Mouse (Mus musculus) E14TG2a.4 (cell line): ENCODE data around the gene Ctso.

ENCODE experiments used
- H3K27me3 ChIP-seq: 2 replicates; pipeline ENCODE4 v1.6.1; 2014; ENCODE audit warnings: low read length, control low read depth; ENCODE audit not compliant: insufficient read depth
- H3K36me3 ChIP-seq: 2 replicates; pipeline ENCODE4 v1.6.1; 2014; ENCODE audit warnings: low read length, control low read depth; ENCODE audit not compliant: insufficient read depth
- H3K4me1 ChIP-seq: replicated peaks from 2 replicates; pipeline ENCODE4 v1.6.1; 2014; ENCODE audit warnings: low read depth, low read length, control low read depth
- H3K4me3 ChIP-seq: replicated peaks from 2 replicates; pipeline ENCODE4 v1.5.1; 2014; ENCODE audit warnings: mild to moderate bottlenecking, low read length
- H3K9me3 ChIP-seq: 2 replicates; pipeline ENCODE4 v1.6.1; 2014; ENCODE audit warnings: low read length, control low read depth
- CTCF ChIP-seq: conservative IDR thresholded peaks from 2 replicates; pipeline ENCODE4 v1.5.1; 2014; ENCODE audit warnings: low read length
- NANOG ChIP-seq: IDR thresholded peaks from 2 replicates; pipeline ENCODE4 v1.6.1; 2014; ENCODE audit warnings: borderline replicate concordance, low read length, mixed read lengths
- POU5F1 ChIP-seq: IDR thresholded peaks from 2 replicates; pipeline ENCODE4 v1.6.1; 2014; ENCODE audit warnings: low read length, borderline replicate concordance

Gene Ctso

DNA sequence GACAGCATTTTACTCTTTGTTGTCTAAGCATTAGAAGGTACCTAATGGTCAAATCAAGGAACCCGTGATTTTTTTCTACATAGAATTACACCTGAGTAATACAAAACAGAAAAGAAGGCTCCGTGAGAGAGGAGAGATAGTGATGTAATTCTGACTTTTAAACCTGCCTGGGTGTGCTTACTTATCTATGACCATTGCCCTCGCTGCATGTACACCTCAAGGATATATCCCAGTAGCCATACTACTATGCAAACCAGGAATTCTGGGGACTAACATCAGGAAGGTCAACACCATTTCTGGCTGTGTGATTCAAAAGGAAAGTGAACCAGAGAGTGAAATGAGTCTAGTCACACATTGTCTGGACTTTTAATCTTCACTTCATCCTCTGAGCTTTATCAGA is 9.9 kb downstream of the Ctso start:
- Histone ChIP-seq H3K27me3 (no peaks in the 10 kb centered on the region), H3K36me3 (no peaks in the 10 kb centered on the region), H3K9me3 (no peaks in the 10 kb centered on the region), H3K4me1 (no peaks in the 10 kb centered on the region), H3K4me3 (no peak overlapping the region)
- TF ChIP-seq CTCF (no peak), NANOG (no peak), POU5F1 (no peak)

DNA sequence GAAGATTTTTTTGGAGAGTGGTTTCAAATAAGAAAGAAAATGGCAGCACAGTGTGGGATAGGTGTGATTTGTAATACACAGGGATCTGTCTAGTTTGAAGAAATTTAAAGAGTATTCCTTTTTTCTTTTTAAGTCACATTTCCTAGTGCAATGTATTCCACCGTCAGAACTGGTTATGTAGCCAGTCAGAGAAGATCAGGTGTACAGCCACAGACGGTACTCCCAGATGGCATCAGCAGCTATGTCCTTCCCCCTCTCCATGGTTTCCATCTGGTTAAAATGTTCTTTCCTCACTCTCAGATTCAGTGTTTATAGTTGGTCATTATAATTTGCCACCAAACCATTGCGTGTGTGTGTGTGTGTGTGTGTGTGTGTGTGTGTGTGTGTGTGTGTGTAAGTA is 10.7 kb downstream of the Ctso start:
- Histone ChIP-seq H3K36me3 (no peaks in the 10 kb centered on the region), H3K9me3 (no peaks in the 10 kb centered on the region), H3K4me3 (no peak overlapping the region), H3K4me1 (no peaks in the 10 kb centered on the region), H3K27me3 (no peaks in the 10 kb centered on the region)
- TF ChIP-seq NANOG (no peak), POU5F1 (no peak), CTCF (no peak)

DNA sequence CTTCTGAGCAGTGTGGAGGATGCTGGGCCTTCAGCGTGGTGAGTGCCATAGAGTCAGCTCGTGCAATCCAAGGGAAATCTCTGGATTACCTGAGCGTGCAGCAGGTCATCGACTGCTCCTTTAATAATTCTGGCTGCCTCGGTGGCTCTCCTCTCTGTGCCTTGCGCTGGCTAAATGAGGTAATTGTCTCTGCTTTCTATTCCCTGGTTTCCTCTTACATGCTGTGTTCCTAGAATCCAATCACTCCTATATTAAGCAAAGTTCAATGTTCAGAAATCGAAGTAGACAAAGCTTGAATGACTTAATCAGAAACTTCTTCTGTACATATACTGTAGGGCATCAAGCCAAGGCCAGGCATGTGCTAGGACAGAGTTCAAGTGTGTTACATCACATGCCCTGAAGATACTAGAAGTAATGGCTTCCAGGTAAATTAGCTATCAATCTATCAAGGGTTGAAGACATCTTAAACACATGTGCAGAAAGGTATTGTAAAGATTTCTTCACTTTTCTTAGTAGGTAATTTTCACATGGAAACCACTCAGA is 12.5 kb downstream of the Ctso start:
- TF ChIP-seq POU5F1 (no peak), NANOG (no peak), CTCF (no peak)
- Histone ChIP-seq H3K27me3 (no peaks in the 10 kb centered on the region), H3K4me1 (no peaks in the 10 kb centered on the region), H3K9me3 (no peaks in the 10 kb centered on the region), H3K4me3 (no peak overlapping the region), H3K36me3 (no peaks in the 10 kb centered on the region)

DNA sequence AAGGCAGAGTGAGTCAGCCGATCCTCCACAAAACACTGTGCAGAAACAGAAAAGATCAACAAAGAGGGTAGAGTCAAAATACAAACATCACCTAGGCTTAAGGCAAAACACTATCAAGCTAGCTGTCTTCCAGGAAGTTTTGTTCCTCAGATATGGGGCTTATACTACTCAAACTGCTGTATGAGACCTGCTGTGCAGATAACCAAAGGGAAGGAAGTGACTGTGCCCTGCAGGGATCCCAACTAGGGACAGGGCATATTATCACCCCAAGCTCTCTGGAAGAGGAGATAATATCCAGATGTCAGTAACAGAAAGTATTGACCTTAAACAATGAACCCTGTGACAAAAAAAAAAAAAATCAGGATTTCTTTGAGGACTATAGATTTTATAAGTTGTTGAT is 16.6 kb downstream of the Ctso start:
- TF ChIP-seq NANOG (no peak), POU5F1 (no peak), CTCF (no peak)

DNA sequence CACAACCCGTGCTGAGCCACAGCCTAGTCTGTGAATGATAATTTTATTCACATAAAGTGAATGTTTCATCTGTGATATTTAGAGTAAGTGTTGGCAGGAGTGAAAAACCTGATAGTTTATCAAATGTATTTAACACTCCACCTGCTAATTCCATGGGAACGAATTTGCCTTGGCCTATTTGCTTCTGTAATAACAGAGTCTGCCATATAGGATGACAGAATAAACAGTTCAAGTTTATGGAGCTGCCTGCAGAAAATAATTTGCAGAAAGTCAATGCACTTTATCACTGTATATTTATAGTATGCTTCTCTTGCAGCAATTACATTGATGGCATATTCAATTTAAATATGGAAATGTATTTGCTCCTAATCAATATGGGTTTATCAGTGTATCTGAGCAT is 19.4 kb downstream of the Ctso start:
- Histone ChIP-seq H3K4me3 (no peak overlapping the region), H3K36me3 (no peaks in the 10 kb centered on the region), H3K9me3 (no peaks in the 10 kb centered on the region), H3K27me3 (no peaks in the 10 kb centered on the region), H3K4me1 (no peaks in the 10 kb centered on the region)
- TF ChIP-seq NANOG: no peak
- TF ChIP-seq POU5F1: no peak
- no peak for TF ChIP-seq CTCF

More for the DNA sequence above, 16.6 kb downstream of the Ctso start:
- H3K9me3 ChIP-seq: no peaks in the 10 kb centered on the region
- no peaks in the 10 kb centered on the region for H3K27me3 ChIP-seq
- H3K36me3 ChIP-seq: no peaks in the 10 kb centered on the region
- no peaks in the 10 kb centered on the region for H3K4me1 ChIP-seq
- H3K4me3 ChIP-seq: no peak overlapping the region

DNA sequence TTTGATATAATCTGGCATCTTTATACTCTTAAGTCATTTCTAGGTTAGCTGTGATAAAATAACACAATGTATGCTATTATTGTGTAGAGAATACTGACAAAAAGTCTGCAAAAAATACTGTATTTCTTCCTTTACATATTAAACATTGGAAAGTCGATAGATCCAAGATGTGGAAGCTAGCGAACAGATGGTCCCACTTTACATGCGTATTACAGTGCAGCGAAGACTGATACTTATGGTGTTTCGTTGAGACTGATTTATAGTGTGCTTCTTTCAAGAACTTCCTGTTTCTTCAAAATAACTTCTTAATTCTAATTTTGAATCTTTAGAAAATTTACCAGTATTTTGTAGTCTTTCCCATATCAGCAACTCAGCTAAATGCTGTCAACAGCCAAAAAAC is 25.1 kb downstream of the Ctso start:
- Histone ChIP-seq H3K36me3 (no peaks in the 10 kb centered on the region), H3K9me3 (no peaks in the 10 kb centered on the region), H3K4me3 (no peak overlapping the region), H3K4me1 (no peaks in the 10 kb centered on the region), H3K27me3 (no peaks in the 10 kb centered on the region)
- TF ChIP-seq NANOG (no peak), POU5F1 (no peak), CTCF (no peak)

DNA sequence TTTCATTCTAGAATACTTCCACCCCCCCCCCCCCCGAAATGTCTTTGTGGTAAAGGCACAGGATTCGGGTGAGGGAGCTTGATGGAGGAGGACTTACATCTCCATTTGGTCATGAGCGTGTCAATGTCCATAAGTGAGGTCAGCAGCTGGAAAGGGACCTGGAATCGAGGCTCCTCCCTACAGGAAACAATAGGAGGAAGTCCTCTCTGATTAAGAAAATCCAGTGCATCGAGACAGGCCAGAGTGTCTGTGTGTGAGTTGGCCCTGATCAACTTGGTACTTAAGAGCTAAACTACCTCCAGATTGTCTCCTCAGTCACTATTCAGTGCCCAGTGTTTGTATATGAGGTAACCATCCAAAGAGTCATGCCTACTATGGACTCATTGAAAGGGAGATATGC is 28.9 kb downstream of the Ctso start:
- H3K9me3 ChIP-seq: no peaks in the 10 kb centered on the region
- no peaks in the 10 kb centered on the region for H3K36me3 ChIP-seq
- no peaks in the 10 kb centered on the region for H3K4me1 ChIP-seq
- TF ChIP-seq NANOG: no peak
- TF ChIP-seq POU5F1: no peak
- TF ChIP-seq CTCF: no peak
- no peaks in the 10 kb centered on the region for H3K27me3 ChIP-seq
- no peak overlapping the region for H3K4me3 ChIP-seq

DNA sequence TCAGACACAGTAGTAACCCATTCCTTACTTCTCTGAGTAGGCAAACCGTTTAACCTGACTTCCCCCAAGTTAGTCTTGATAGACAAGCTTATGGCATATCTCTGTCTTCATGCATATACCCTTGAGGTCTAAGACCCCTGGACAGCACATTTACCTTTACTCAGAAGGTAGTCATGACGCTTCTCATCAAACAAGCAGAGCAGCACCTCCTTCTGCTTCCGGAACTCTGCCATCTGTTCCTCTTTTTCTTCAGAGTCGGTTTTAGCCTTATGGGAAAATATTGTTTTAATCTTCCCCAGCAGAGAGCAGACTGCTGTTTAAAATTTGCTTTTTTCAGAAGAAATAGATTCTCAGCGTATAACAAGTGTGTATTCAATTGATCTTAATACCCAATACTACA is 31.4 kb downstream of the Ctso start:
- Histone ChIP-seq H3K9me3 (no peaks in the 10 kb centered on the region), H3K4me1 (no peaks in the 10 kb centered on the region), H3K4me3 (no peak overlapping the region), H3K36me3 (no peaks in the 10 kb centered on the region), H3K27me3 (no peaks in the 10 kb centered on the region)
- TF ChIP-seq POU5F1 (no peak), NANOG (no peak), CTCF (no peak)

DNA sequence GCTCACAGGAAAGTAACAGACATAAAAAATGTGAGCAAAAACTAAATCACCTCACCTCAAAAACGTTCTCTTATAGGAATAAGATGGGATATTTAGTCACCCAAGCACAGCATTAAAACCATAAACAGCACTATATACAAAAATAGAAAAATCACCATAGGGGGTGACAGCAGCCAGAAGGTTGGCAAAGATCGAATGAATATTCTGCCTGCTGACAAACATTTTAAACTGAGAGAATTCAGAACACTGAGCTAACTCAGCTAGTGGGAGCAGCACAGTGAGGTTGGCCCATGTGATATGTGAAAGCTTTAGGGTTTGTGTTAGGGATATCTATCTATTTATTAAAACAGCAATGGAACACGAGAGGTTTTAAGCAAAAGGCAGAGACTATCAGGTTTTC is 32.2 kb downstream of the Ctso start:
- TF ChIP-seq NANOG: no peak
- TF ChIP-seq POU5F1: no peak
- TF ChIP-seq CTCF: no peak
- H3K27me3 ChIP-seq: no peaks in the 10 kb centered on the region
- no peak overlapping the region for H3K4me3 ChIP-seq
- no peaks in the 10 kb centered on the region for H3K4me1 ChIP-seq
- no peaks in the 10 kb centered on the region for H3K9me3 ChIP-seq
- no peaks in the 10 kb centered on the region for H3K36me3 ChIP-seq
